Mouse (Mus musculus): Measurements from ENCODE around the gene Prkg1. TPM values are rescaled to one million over a fixed set of nuclear protein-coding genes. Genes with fewer than 3 reads are reported as not detected.

The Prkg1 gene
- total and polyA plus RNA-seq, 3 experiments, result not detected

GRCm38 (mm10) chr19:30942369-30942992 lies 822.4 kb downstream of the Prkg1 start:
- H3K4me1 ChIP-seq (ENCODE audit: control insufficient read depth in 1 of 2, insufficient read depth in 2 of 2, low read length in 2 of 2), result peaks cover 0 to 2% of the 10 kb centered on the region in 2 experiments; a peak in 1 of 4 replicates
- H3K36me3 ChIP-seq (ENCODE audit: control insufficient read depth in 1 of 2, insufficient read depth in 2 of 2, low read length in 2 of 2), result peaks cover 0 to 4% of the 10 kb centered on the region in 2 experiments; a peak in 2 of 4 replicates
- peak; percentile 81 for DNase-seq (ENCODE audit: low read depth, low spot score)
- H3K9me3 ChIP-seq (replicated peaks; ENCODE audit: insufficient read depth, low read length), result no peaks in the 10 kb centered on the region
- no peaks in the 10 kb centered on the region for H3K27me3 ChIP-seq (ENCODE audit: control insufficient read depth in 1 of 2, insufficient read depth in 2 of 2, low read length in 2 of 2)
- peak overlapping the region; percentile 38; the same call in 1 of the 2 replicates for H3K27ac ChIP-seq (ENCODE audit: control insufficient read depth, low read depth, low read length)
- H3K4me3 ChIP-seq (ENCODE audit: control insufficient read depth in 1 of 2, insufficient read depth in 1 of 2, low read depth in 2 of 2, low read length in 2 of 2), result no peak overlapping the region
- TF ChIP-seq EP300 (IDR thresholded peaks at IDR 0.05; ENCODE audit: low read depth in 1 of 2, low read length in 2 of 2) (peak; percentile 77 to 88), RCOR1 (IDR thresholded peaks at IDR 0.05; ENCODE audit: low read depth, low read length) (peak; percentile 42; the same call in 1 of the 2 replicates), MAFK (IDR thresholded peaks at IDR 0.05; ENCODE audit: borderline replicate concordance, low read depth, low read length) (no peak), KAT2A (conservative IDR thresholded peaks at IDR 0.05; ENCODE audit: low read depth, low read length) (no peak), TAL1 (IDR thresholded peaks at IDR 0.05; ENCODE audit: low read length) (peak; percentile 69), GATA1 (IDR thresholded peaks at IDR 0.05; ENCODE audit: low read depth, low read length) (peak; percentile 92), TBP (IDR thresholded peaks at IDR 0.05; ENCODE audit: low read depth, low read length) (0 out of 2 replicates have a peak, but pooled peaks have one; percentile 21), BHLHE40 (IDR thresholded peaks at IDR 0.05; ENCODE audit: borderline replicate concordance, low read depth, low read length) (no peak), TCF12 (IDR thresholded peaks at IDR 0.05; ENCODE audit: low read depth, low read length) (peak; percentile 73), POLR2A (IDR thresholded peaks at IDR 0.05; ENCODE audit: control insufficient read depth in 1 of 2, insufficient read depth in 1 of 2, low read depth in 1 of 2, low read length in 2 of 2, poor library complexity in 1 of 2) (no peak), SMC3 (IDR thresholded peaks at IDR 0.05; ENCODE audit: low read depth, low read length) (no peak), ETS1 (IDR thresholded peaks at IDR 0.05; ENCODE audit: low read depth, low read length) (peak; percentile 45; the same call in 1 of the 2 replicates)
- H3K79me2 ChIP-seq (ENCODE audit: control insufficient read depth, insufficient read depth, low read length, poor library complexity), result no peaks in the 10 kb centered on the region
- H3K9ac ChIP-seq (ENCODE audit: control insufficient read depth, low read depth, low read length, poor library complexity, severe bottlenecking), result no peak overlapping the region

- TF ChIP-seq MYC (IDR thresholded peaks at IDR 0.05; ENCODE audit: low read depth, low read length) (no peak), NRF1 (IDR thresholded peaks at IDR 0.05; ENCODE audit: insufficient read depth, low read depth, low read length, poor library complexity, severe bottlenecking) (no peak), TAL1 (IDR thresholded peaks at IDR 0.05; ENCODE audit: low read length) (no peak), MAX (IDR thresholded peaks at IDR 0.05; ENCODE audit: low read length) (no peak), MAFK (IDR thresholded peaks at IDR 0.05; ENCODE audit: borderline replicate concordance, low read depth, low read length) (no peak), KAT2A (conservative IDR thresholded peaks at IDR 0.05; ENCODE audit: low read depth, low read length) (no peak), MXI1 (IDR thresholded peaks at IDR 0.05; ENCODE audit: low read depth, low read length) (no peak), TCF12 (IDR thresholded peaks at IDR 0.05; ENCODE audit: low read depth, low read length) (no peak), TBP (IDR thresholded peaks at IDR 0.05; ENCODE audit: low read depth, low read length) (no peak)
- Histone ChIP-seq H3K9me3 (replicated peaks; ENCODE audit: insufficient read depth, low read length) (no peaks in the 10 kb centered on the region), H3K79me2 (ENCODE audit: control insufficient read depth, insufficient read depth, low read length, poor library complexity) (no peaks in the 10 kb centered on the region), H3K4me1 (ENCODE audit: control insufficient read depth in 1 of 2, insufficient read depth in 2 of 2, low read length in 2 of 2) (0 out of 4 replicates have a peak, but pooled peaks cover 0 to 2% of the 10 kb centered on the region in 2 experiments), H3K27ac (ENCODE audit: control insufficient read depth, low read depth, low read length) (no peak overlapping the region), H3K27me3 (ENCODE audit: control insufficient read depth in 1 of 2, insufficient read depth in 2 of 2, low read length in 2 of 2) (no peaks in the 10 kb centered on the region), H3K36me3 (ENCODE audit: control insufficient read depth in 1 of 2, insufficient read depth in 2 of 2, low read length in 2 of 2) (peaks cover 0 to 4% of the 10 kb centered on the region in 2 experiments; a peak in 2 of 4 replicates), H3K4me3 (ENCODE audit: control insufficient read depth in 1 of 2, insufficient read depth in 1 of 2, low read depth in 2 of 2, low read length in 2 of 2) (no peak overlapping the region), H3K9ac (ENCODE audit: control insufficient read depth, low read depth, low read length, poor library complexity, severe bottlenecking) (no peak overlapping the region)
- DNase-seq (ENCODE audit: low read depth, low spot score), result no peak
These were observed 826.8 kb downstream of the Prkg1 start for GRCm38 (mm10) chr19:30938058-30938457.

All from MEL (cell line).